Mouse (Mus musculus): ENCODE data around the gene Slc10a3. TPM values are rescaled to one million over a fixed set of nuclear protein-coding genes. Genes with fewer than 3 reads are reported as not detected.

Slc10a3 gene
- total RNA-seq (2021) (1 to 10 TPM; 5.1 to 5.8 TPM), polyA plus RNA-seq (2012; rRNA removed) (10.4 and 12.6 TPM in 2 replicates)
- long read RNA-seq, transcript Slc10a3-201 (3 exons, 2,023 nt) = major isoform, 8 of 11 reads
- long read RNA-seq, partial matches to known transcripts = 0 of 11 reads
- long read RNA-seq, other reads (novel, unspliced or antisense) = 0 of 11 reads

GRCm38 (mm10) chrX:74372888-74373549 lies at the start of gene Slc10a3, which contains the start of gene Ubl4a:
Gene Slc10a3 (minus strand): TSS chrX:74373349.
Gene Ubl4a (minus strand): TSS chrX:74373218.
- H3K79me2 ChIP-seq (replicated peaks; ENCODE audit: control insufficient read depth, insufficient read depth, low read length) = no peaks in the 10 kb centered on the region
- no peaks in the 10 kb centered on the region for H3K36me3 ChIP-seq (ENCODE audit: control insufficient read depth, insufficient read depth, low read length)
- peak; percentile 88 to 91 for DNase-seq
- peak within 1 kb of the TSS; percentile 52; the same call in 1 of the 2 replicates for H3K27ac ChIP-seq
- H3K4me1 ChIP-seq (ENCODE audit: control insufficient read depth, insufficient read depth, low read length) = no peaks in the 10 kb centered on the region; the same call in 1 of the 2 replicates
- H3K4me3 ChIP-seq = peak within 1 kb of the TSS; percentile 51
- intact Hi-C loops (cut with DNase I) = loop anchor here (2.0 to 5.0 kb wide), 2 partner anchors 18 to 101 kb away; partner anchors contain the start of gene Rpl10
- peak within 1 kb of the TSS; percentile 80 for H3K9ac ChIP-seq (ENCODE audit: low read depth, low read length)
- TF ChIP-seq EP300 (IDR thresholded peaks at IDR 0.05; ENCODE audit: insufficient read depth, low read depth, low read length) (0 out of 2 replicates have a peak, but pooled peaks have one; percentile 56), CTCF (IDR thresholded peaks at IDR 0.05) (0 out of 2 replicates have a peak, but pooled peaks have one; percentile 5), POLR2A (IDR thresholded peaks at IDR 0.05; ENCODE audit: insufficient read depth, low read depth, low read length) (peak; percentile 80)
- H3K27me3 ChIP-seq (ENCODE audit: control insufficient read depth, insufficient read depth, low read length) = no peaks in the 10 kb centered on the region
- WGBS = 18% methylated on average over 32 of the region's 32 CpGs

GRCm38 (mm10) chrX:74413377-74413776 lies 40.2 kb upstream of the Slc10a3 start:
- Histone ChIP-seq H3K4me3 (no peak overlapping the region), H3K36me3 (ENCODE audit: control insufficient read depth, insufficient read depth, low read length) (no peaks in the 10 kb centered on the region), H3K27me3 (ENCODE audit: control insufficient read depth, insufficient read depth, low read length) (no peaks in the 10 kb centered on the region), H3K27ac (no peak overlapping the region), H3K4me1 (ENCODE audit: control insufficient read depth, insufficient read depth, low read length) (no peaks in the 10 kb centered on the region), H3K9ac (ENCODE audit: low read depth, low read length) (no peak overlapping the region), H3K79me2 (replicated peaks; ENCODE audit: control insufficient read depth, insufficient read depth, low read length) (no peaks in the 10 kb centered on the region)
- DNase-seq = peak; percentile 54 to 59
- TF ChIP-seq EP300 (IDR thresholded peaks at IDR 0.05; ENCODE audit: insufficient read depth, low read depth, low read length) = peak; percentile 74; the same call in 1 of the 2 replicates
- TF ChIP-seq CTCF (IDR thresholded peaks at IDR 0.05) = peak; percentile 86
- TF ChIP-seq POLR2A (IDR thresholded peaks at IDR 0.05; ENCODE audit: insufficient read depth, low read depth, low read length) = no peak
- intact Hi-C loops (cut with DNase I) = loop anchor here (1.0 to 10.0 kb wide), 6 partner anchors 164 to 1359 kb away; partner anchors contain the start of genes Flna, Hcfc1 and Irak1

- Histone ChIP-seq H3K9ac (ENCODE audit: low read depth, low read length) (no peak overlapping the region), H3K27ac (no peak overlapping the region), H3K27me3 (ENCODE audit: control insufficient read depth, insufficient read depth, low read length) (no peaks in the 10 kb centered on the region), H3K4me3 (no peak overlapping the region), H3K79me2 (replicated peaks; ENCODE audit: control insufficient read depth, insufficient read depth, low read length) (no peaks in the 10 kb centered on the region), H3K4me1 (ENCODE audit: control insufficient read depth, insufficient read depth, low read length) (no peaks in the 10 kb centered on the region), H3K36me3 (ENCODE audit: control insufficient read depth, insufficient read depth, low read length) (no peaks in the 10 kb centered on the region)
- DNase-seq = no peak
- TF ChIP-seq EP300 (IDR thresholded peaks at IDR 0.05; ENCODE audit: insufficient read depth, low read depth, low read length) (no peak), CTCF (IDR thresholded peaks at IDR 0.05) (no peak), POLR2A (IDR thresholded peaks at IDR 0.05; ENCODE audit: insufficient read depth, low read depth, low read length) (no peak)
- intact Hi-C loops (cut with DNase I) = no loop called here
- WGBS = 49% methylated on average over 2 of the region's 2 CpGs
Measured at GRCm38 (mm10) chrX:74408340-74408739, 35.2 kb upstream of the Slc10a3 start.

GRCm38 (mm10) chrX:74400136-74400535 lies 27.0 kb upstream of the Slc10a3 start:
- Histone ChIP-seq H3K79me2 (replicated peaks; ENCODE audit: control insufficient read depth, insufficient read depth, low read length) (no peaks in the 10 kb centered on the region), H3K27ac (no peak overlapping the region), H3K4me1 (ENCODE audit: control insufficient read depth, insufficient read depth, low read length) (no peaks in the 10 kb centered on the region), H3K36me3 (ENCODE audit: control insufficient read depth, insufficient read depth, low read length) (no peaks in the 10 kb centered on the region), H3K4me3 (no peak overlapping the region), H3K27me3 (ENCODE audit: control insufficient read depth, insufficient read depth, low read length) (no peaks in the 10 kb centered on the region), H3K9ac (ENCODE audit: low read depth, low read length) (no peak overlapping the region)
- WGBS = 81% methylated on average over 3 of the region's 3 CpGs
- intact Hi-C loops (cut with DNase I) = no loop called here
- DNase-seq = no peak
- no peak for TF ChIP-seq EP300 (IDR thresholded peaks at IDR 0.05; ENCODE audit: insufficient read depth, low read depth, low read length)
- TF ChIP-seq POLR2A (IDR thresholded peaks at IDR 0.05; ENCODE audit: insufficient read depth, low read depth, low read length) = no peak
- TF ChIP-seq CTCF (IDR thresholded peaks at IDR 0.05) = no peak

- Histone ChIP-seq H3K9ac (ENCODE audit: low read depth, low read length) (peak within 1 kb of the TSS; percentile 90), H3K27me3 (ENCODE audit: control insufficient read depth, insufficient read depth, low read length) (no peaks in the 10 kb centered on the region), H3K4me3 (peak within 1 kb of the TSS; percentile 65), H3K27ac (peak within 1 kb of the TSS; percentile 90), H3K4me1 (ENCODE audit: control insufficient read depth, insufficient read depth, low read length) (peaks cover 1% of the 10 kb centered on the region; the same call in 1 of the 2 replicates), H3K79me2 (replicated peaks; ENCODE audit: control insufficient read depth, insufficient read depth, low read length) (no peaks in the 10 kb centered on the region), H3K36me3 (ENCODE audit: control insufficient read depth, insufficient read depth, low read length) (no peaks in the 10 kb centered on the region)
- peak; percentile 73 for TF ChIP-seq CTCF (IDR thresholded peaks at IDR 0.05)
- TF ChIP-seq EP300 (IDR thresholded peaks at IDR 0.05; ENCODE audit: insufficient read depth, low read depth, low read length) = no peak
- peak; percentile 84 for TF ChIP-seq POLR2A (IDR thresholded peaks at IDR 0.05; ENCODE audit: insufficient read depth, low read depth, low read length)
- intact Hi-C loops (cut with DNase I) = loop anchor here (2.0 to 5.0 kb wide), 5 partner anchors 35 to 425 kb away; partner anchors contain the start of genes Dnase1l1, Flna, G6pdx and Hcfc1
- whole genome bisulfite sequencing = 14% methylated on average over 30 of the region's 30 CpGs
- peak; percentile 82 to 90 for DNase-seq
Measured at GRCm38 (mm10) chrX:74392535-74393443, 19.6 kb upstream of the Slc10a3 start, which contains the start of the genes Fam3a and Ikbkg. Gene Fam3a (minus strand): TSS chrX:74393272. Gene Ikbkg (plus strand): TSS chrX:74393290.

Data from heart, adult 2 months (tissue).